Mouse (Mus musculus) A20 (cell line): ENCODE data around the gene Cc2d2b.

Source experiments
- DNase-seq: peaks from one replicate; pipeline ENCODE4 v3.0.0-alpha.2; 2011; ENCODE audit warnings: low read depth, low spot score

Cc2d2b gene

GRCm38 (mm10) chr19:40834436-40834835, 85.9 kb downstream of the Cc2d2b start:
- no peak for DNase-seq

GRCm38 (mm10) chr19:40838205-40838604, 89.7 kb downstream of the Cc2d2b start:
- DNase-seq = no peak

- DNase-seq = no peak
Measured at GRCm38 (mm10) chr19:40840303-40840702, 91.8 kb downstream of the Cc2d2b start.

- no peak for DNase-seq
Measured at GRCm38 (mm10) chr19:40841083-40841482, 92.5 kb downstream of the Cc2d2b start.

GRCm38 (mm10) chr19:40841593-40841992, 93.0 kb downstream of the Cc2d2b start:
- DNase-seq = no peak

DNA sequence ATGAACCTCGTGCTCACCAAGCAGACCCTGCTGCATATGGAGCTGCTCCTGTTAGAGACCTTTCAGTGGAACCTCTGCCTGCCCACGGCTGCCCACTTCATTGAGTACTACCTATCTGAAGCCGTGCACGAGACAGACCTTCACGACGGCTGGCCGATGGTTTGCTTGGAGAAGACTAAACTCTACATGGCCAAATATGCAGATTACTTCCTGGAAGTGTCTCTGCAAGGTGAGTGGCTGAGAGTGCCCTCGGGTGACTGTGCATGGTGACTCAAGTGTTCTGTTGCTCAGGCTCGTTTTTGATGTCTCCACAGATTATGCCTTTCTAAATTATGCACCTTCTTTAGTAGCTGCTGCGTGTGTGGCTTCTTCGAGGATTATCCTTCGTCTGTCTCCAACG, 96.2 kb downstream of the Cc2d2b start:
- DNase-seq = no peak

GRCm38 (mm10) chr19:40849391-40849790, 100.8 kb downstream of the Cc2d2b start:
- DNase-seq = no peak

- DNase-seq = no peak
Measured at GRCm38 (mm10) chr19:40859555-40859954, 111.0 kb downstream of the Cc2d2b start.

DNA sequence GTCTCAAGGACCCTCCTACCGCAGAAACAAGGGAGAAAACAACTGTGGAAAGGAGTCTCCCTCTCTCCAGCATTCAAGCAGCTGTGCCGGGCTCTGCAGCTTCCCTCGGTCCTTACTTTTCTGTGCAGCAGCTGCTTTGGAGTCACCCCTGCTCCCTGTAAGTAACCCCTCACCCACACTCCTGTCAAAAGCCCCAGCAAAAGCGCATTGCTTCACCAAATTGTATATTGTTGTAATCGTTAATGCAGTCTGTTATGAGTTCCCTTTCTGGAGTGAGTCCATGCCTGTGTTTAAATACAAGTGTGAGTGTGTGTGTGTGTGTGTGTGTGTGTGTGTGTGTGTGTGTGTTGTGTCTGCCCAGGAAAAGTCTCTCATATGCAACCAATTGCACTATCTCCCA, 119.7 kb downstream of the Cc2d2b start:
- no peak for DNase-seq

DNA sequence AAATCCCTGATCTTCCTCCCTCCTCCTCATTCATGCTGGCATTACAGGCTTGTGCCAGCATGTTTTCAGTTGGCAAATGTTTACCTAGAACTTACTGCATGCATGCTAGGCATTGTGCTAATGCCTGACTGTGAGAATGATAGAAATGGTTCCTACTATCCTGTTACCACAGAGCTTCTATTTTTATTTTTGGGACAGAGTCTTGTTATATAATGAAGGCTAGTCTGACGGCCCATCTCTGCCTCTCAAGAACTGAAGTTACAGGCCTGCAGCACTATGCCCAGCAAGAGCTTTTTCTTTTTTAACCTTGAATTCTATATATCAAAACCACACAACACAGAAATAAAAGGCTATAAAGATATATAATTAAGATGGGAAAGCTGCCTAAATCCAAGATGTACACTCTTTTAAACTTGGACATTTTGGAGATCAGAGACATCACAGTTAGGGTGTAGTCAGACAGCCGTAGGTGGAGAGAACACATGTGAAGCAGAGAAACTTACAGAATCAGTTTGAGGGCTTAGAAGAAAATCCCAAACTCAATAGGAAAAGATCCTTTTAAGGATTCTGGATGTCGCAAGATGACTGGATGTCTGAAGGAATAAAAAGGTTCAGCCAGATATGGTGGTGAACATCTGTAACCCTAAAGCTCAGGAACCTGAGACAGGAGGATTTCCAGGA, 121.0 kb downstream of the Cc2d2b start:
- DNase-seq = no peak

DNA sequence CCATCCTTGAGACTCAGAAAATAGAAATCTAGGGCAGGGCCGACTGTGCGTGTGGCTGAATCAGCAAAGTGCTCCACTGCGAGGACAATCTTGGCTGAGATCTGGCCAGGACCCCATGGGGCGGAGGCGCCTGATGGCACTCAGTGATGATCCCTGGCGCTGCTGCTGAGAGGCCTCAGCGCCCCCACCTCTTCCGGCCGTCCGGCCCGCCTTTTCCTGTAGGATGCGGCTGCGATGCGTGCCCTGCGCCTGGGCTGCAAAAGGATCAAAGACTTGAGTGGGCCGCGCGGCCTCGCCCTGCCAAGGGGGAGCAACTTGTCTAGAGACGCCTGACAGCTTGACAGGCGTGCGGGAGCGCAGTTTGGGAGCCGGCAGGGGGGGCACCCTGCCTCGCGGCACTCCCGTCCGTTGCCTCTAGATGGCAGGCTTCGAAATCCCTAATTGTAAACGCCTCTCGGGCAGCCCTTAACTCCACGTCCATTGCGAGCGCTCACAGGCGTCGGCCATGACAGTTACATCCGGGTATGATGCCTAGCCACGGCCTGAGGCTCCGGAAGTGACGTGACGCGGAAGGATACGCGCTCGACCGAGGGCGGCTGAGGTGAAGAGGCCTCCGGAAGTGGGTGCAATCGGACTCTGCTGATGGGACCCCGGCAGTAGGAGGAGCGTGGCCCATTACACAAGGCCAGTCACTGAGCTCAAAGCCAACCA, 124.6 kb downstream of the Cc2d2b start:
- DNase-seq = no peak
